ENCODE assay signal across 17 mouse cellular contexts in genomic region chr13:35790431-35790830, GRCm38 (mm10).
"Had no signal": no experiment of that assay in that cellular context is flagged by ENCODE, and none has a peak within 500 bp of the region (broad histone marks: within the 10 kb centered on the region; RNA-seq: fewer than 3 reads in every experiment).

No protein-coding gene starts in this region.

- DNase-seq: lung, adult 2 months; lung, postnatal 10 days; lung, postnatal 4 days; midbrain, embryonic 14.5 days; retina, postnatal 1 day; right cerebral cortex, adult 18-20 months; right cerebral cortex, postnatal 25 days; right cerebral cortex, postnatal 4 days; spleen, adult 18-20 months; thymus, adult 18-20 months; thymus, postnatal 25 days had no signal

- H3K4me3 ChIP-seq: midbrain, embryonic 10.5 days; midbrain, embryonic 12.5 days; myocyte; neural tube, embryonic 13.5 days; neural tube, embryonic 15.5 days had no signal

- H3K9ac ChIP-seq: midbrain, embryonic 12.5 days; neural tube, embryonic 13.5 days; neural tube, embryonic 15.5 days had no signal

- ATAC-seq: midbrain, embryonic 16.5 days had no signal

- H3K9me3 ChIP-seq: midbrain, embryonic 10.5 days; midbrain, embryonic 12.5 days; neural tube, embryonic 13.5 days; neural tube, embryonic 15.5 days had no signal

- H3K4me2 ChIP-seq: midbrain, embryonic 12.5 days; neural tube, embryonic 13.5 days; neural tube, embryonic 15.5 days had no signal

- H3K27ac ChIP-seq: midbrain, embryonic 10.5 days; midbrain, embryonic 12.5 days; neural tube, embryonic 13.5 days; neural tube, embryonic 15.5 days had no signal

- H3K27me3 ChIP-seq: midbrain, embryonic 12.5 days; neural tube, embryonic 13.5 days; neural tube, embryonic 15.5 days had no signal

- H3K36me3 ChIP-seq: midbrain, embryonic 10.5 days; midbrain, embryonic 12.5 days; neural tube, embryonic 13.5 days; neural tube, embryonic 15.5 days had no signal
